Mouse (Mus musculus) kidney, embryonic 15.5 days (tissue): ENCODE results near the gene Xrra1. TPM values are rescaled to one million over a fixed set of nuclear protein-coding genes. Genes with fewer than 3 reads are reported as not detected.

Experiments
- ATAC-seq: fragments of 200-750 bp; cut with Nextera tagmentation; replicated peaks from 2 replicates; pipeline ENCODE4 v1.8.0; 2017; ENCODE audit warnings: moderate TSS enrichment; ENCODE audit not compliant: low FRiP score
- H3K27ac ChIP-seq: fragments of 300-500 bp; sonication (generic); 2 replicates; pipeline ENCODE4 v1.5.1; 2015; ENCODE audit warnings: mild to moderate bottlenecking, inconsistent platforms
- H3K27me3 ChIP-seq: fragments of 300-500 bp; sonication (generic); 2 replicates; pipeline ENCODE4 v1.6.1; 2015; ENCODE audit warnings: inconsistent platforms
- H3K36me3 ChIP-seq: fragments of 300-500 bp; sonication (generic); 2 replicates; pipeline ENCODE4 v1.6.1; 2015; ENCODE audit warnings: inconsistent platforms
- H3K4me1 ChIP-seq: fragments of 300-500 bp; sonication (generic); 2 replicates; pipeline ENCODE4 v1.6.1; 2015; ENCODE audit warnings: inconsistent platforms
- H3K4me2 ChIP-seq: fragments of 300-500 bp; sonication (generic); 2 replicates; pipeline ENCODE4 v1.6.1; 2015; ENCODE audit warnings: moderate library complexity, mild to moderate bottlenecking, inconsistent platforms
- H3K4me3 ChIP-seq: fragments of 300-500 bp; sonication (generic); replicated peaks from 2 replicates; pipeline ENCODE4 v1.5.1; 2015; ENCODE audit warnings: mild to moderate bottlenecking, inconsistent platforms
- H3K9ac ChIP-seq: fragments of 300-500 bp; sonication (generic); 2 replicates; pipeline ENCODE4 v1.6.1; 2015; ENCODE audit warnings: mild to moderate bottlenecking, inconsistent platforms
- H3K9me3 ChIP-seq: fragments of 300-500 bp; sonication (generic); replicated peaks from 2 replicates; pipeline ENCODE4 v1.6.1; 2016; ENCODE audit warnings: inconsistent platforms
- WGBS: fragments of 180-500 bp; shearing (Covaris S2); methylation state at CpG from one replicate; pipeline ENCODE4 v1.1.7; 2015; ENCODE audit warnings: mixed read lengths; 5-methylcytosine and 5-hydroxymethylcytosine counted together
- polyA plus RNA-seq: library from polyadenylated mRNA; unstranded; fragments of >200 nt; fragmentation: Nextera tagmentation; extraction: Ambion mirVana; gene quantifications from 2 replicates; pipeline ENCODE4 v1.2.1, GENCODE M21; 2015

Xrra1 gene
- polyA plus RNA-seq, 1 experiment from 2014 or later = 0.42 TPM

- Histone ChIP-seq H3K4me3 (no peak overlapping the region), H3K4me1 (peaks cover 23% of the 10 kb centered on the region), H3K4me2 (no peak overlapping the region), H3K27me3 (no peaks in the 10 kb centered on the region), H3K27ac (no peak overlapping the region), H3K36me3 (peaks cover 46% of the 10 kb centered on the region), H3K9ac (no peak overlapping the region), H3K9me3 (no peaks in the 10 kb centered on the region)
- 88% methylated on average over 4 of the region's 4 CpGs for WGBS
- no peak for ATAC-seq
Observed at GRCm38 (mm10) chr7:99854311-99854710, 4.6 kb upstream of the Xrra1 start.

- H3K9ac ChIP-seq = no peak overlapping the region
- H3K4me3 ChIP-seq = no peak overlapping the region
- ATAC-seq = no peak
- H3K27me3 ChIP-seq = no peaks in the 10 kb centered on the region
- peaks cover 23% of the 10 kb centered on the region for H3K4me1 ChIP-seq
- H3K27ac ChIP-seq = no peak overlapping the region
- H3K4me2 ChIP-seq = peak overlapping the region; percentile 31
- H3K9me3 ChIP-seq = no peaks in the 10 kb centered on the region
- peaks cover 46% of the 10 kb centered on the region for H3K36me3 ChIP-seq
- WGBS = 65% methylated on average over 14 of the region's 14 CpGs
Observed at GRCm38 (mm10) chr7:99856266-99856861, 2.6 kb upstream of the Xrra1 start.

GRCm38 (mm10) chr7:99858175-99858812 is 622 bp upstream of the Xrra1 start:
- Histone ChIP-seq H3K27me3 (no peaks in the 10 kb centered on the region), H3K9me3 (no peaks in the 10 kb centered on the region), H3K36me3 (peaks cover 31% of the 10 kb centered on the region), H3K4me1 (peaks cover 21% of the 10 kb centered on the region), H3K27ac (peak overlapping the region; percentile 79), H3K4me2 (peak overlapping the region; percentile 68), H3K9ac (peak overlapping the region; percentile 90), H3K4me3 (peak overlapping the region; percentile 88)
- peak; percentile 46; the same call in 1 of the 2 replicates for ATAC-seq
- 1% methylated on average over 19 of the region's 19 CpGs for WGBS

- Histone ChIP-seq H3K4me3 (no peak within 1 kb of the TSS), H3K27me3 (no peaks in the 10 kb centered on the region), H3K9me3 (no peaks in the 10 kb centered on the region), H3K36me3 (no peaks in the 10 kb centered on the region), H3K27ac (no peak within 1 kb of the TSS), H3K9ac (no peak within 1 kb of the TSS), H3K4me1 (no peaks in the 10 kb centered on the region), H3K4me2 (no peak within 1 kb of the TSS)
- 35% methylated on average over 7 of the region's 7 CpGs for WGBS
- ATAC-seq = no peak
Observed at GRCm38 (mm10) chr7:99863362-99863761, 4.4 kb downstream of the Xrra1 start, which contains the start of gene Spcs2. TSS of gene Spcs2 (minus strand) at chr7:99863462.

GRCm38 (mm10) chr7:99864241-99865028 is 5.5 kb downstream of the Xrra1 start:
- Histone ChIP-seq H3K4me3 (no peak overlapping the region), H3K27me3 (no peaks in the 10 kb centered on the region), H3K27ac (no peak overlapping the region), H3K36me3 (no peaks in the 10 kb centered on the region), H3K4me1 (no peaks in the 10 kb centered on the region), H3K9ac (no peak overlapping the region), H3K4me2 (no peak overlapping the region), H3K9me3 (no peaks in the 10 kb centered on the region)
- 82% methylated on average over 10 of the region's 11 CpGs for WGBS
- ATAC-seq = no peak

GRCm38 (mm10) chr7:99865219-99865618 is 6.3 kb downstream of the Xrra1 start:
- H3K27ac ChIP-seq = no peak overlapping the region
- 50% methylated on average over 3 of the region's 3 CpGs for WGBS
- H3K4me3 ChIP-seq = no peak overlapping the region
- no peak overlapping the region for H3K4me2 ChIP-seq
- ATAC-seq = no peak
- no peaks in the 10 kb centered on the region for H3K9me3 ChIP-seq
- H3K9ac ChIP-seq = no peak overlapping the region
- no peaks in the 10 kb centered on the region for H3K36me3 ChIP-seq
- no peaks in the 10 kb centered on the region for H3K27me3 ChIP-seq
- H3K4me1 ChIP-seq = no peaks in the 10 kb centered on the region

- no peak overlapping the region for H3K4me3 ChIP-seq
- no peaks in the 10 kb centered on the region for H3K27me3 ChIP-seq
- 67% methylated on average over 4 of the region's 4 CpGs for WGBS
- H3K9me3 ChIP-seq = no peaks in the 10 kb centered on the region
- no peaks in the 10 kb centered on the region for H3K4me1 ChIP-seq
- H3K4me2 ChIP-seq = no peak overlapping the region
- no peaks in the 10 kb centered on the region for H3K36me3 ChIP-seq
- H3K9ac ChIP-seq = no peak overlapping the region
- no peak overlapping the region for H3K27ac ChIP-seq
- no peak for ATAC-seq
Observed at GRCm38 (mm10) chr7:99869296-99869695, 10.4 kb downstream of the Xrra1 start.

GRCm38 (mm10) chr7:99873965-99874364 is 15.0 kb downstream of the Xrra1 start:
- H3K9me3 ChIP-seq = no peaks in the 10 kb centered on the region
- no peak for ATAC-seq
- H3K4me3 ChIP-seq = no peak overlapping the region
- no peak overlapping the region for H3K9ac ChIP-seq
- no peaks in the 10 kb centered on the region for H3K4me1 ChIP-seq
- 71% methylated on average over 6 of the region's 6 CpGs for WGBS
- H3K27ac ChIP-seq = no peak overlapping the region
- H3K4me2 ChIP-seq = no peak overlapping the region
- H3K36me3 ChIP-seq = no peaks in the 10 kb centered on the region
- peaks cover 5% of the 10 kb centered on the region; the same call in 1 of the 2 replicates for H3K27me3 ChIP-seq

GRCm38 (mm10) chr7:99875891-99876290 is 17.0 kb downstream of the Xrra1 start:
- Histone ChIP-seq H3K4me2 (no peak overlapping the region), H3K27me3 (peaks cover 5% of the 10 kb centered on the region; the same call in 1 of the 2 replicates), H3K4me1 (no peaks in the 10 kb centered on the region), H3K9me3 (no peaks in the 10 kb centered on the region), H3K27ac (no peak overlapping the region), H3K36me3 (no peaks in the 10 kb centered on the region), H3K4me3 (no peak overlapping the region), H3K9ac (no peak overlapping the region)
- no peak for ATAC-seq
- 48% methylated on average over 5 of the region's 5 CpGs for WGBS

GRCm38 (mm10) chr7:99876345-99876744 is 17.4 kb downstream of the Xrra1 start:
- no peak overlapping the region for H3K4me3 ChIP-seq
- H3K4me2 ChIP-seq = no peak overlapping the region
- no peaks in the 10 kb centered on the region for H3K4me1 ChIP-seq
- peaks cover 5% of the 10 kb centered on the region; the same call in 1 of the 2 replicates for H3K27me3 ChIP-seq
- no peak for ATAC-seq
- no peak overlapping the region for H3K9ac ChIP-seq
- WGBS = 3% methylated on average over 3 of the region's 3 CpGs
- H3K36me3 ChIP-seq = no peaks in the 10 kb centered on the region
- no peak overlapping the region for H3K27ac ChIP-seq
- H3K9me3 ChIP-seq = no peaks in the 10 kb centered on the region

GRCm38 (mm10) chr7:99878254-99878653 is 19.3 kb downstream of the Xrra1 start:
- no peak overlapping the region for H3K4me2 ChIP-seq
- H3K36me3 ChIP-seq = no peaks in the 10 kb centered on the region
- no peak overlapping the region for H3K4me3 ChIP-seq
- 75% methylated on average over 2 of the region's 2 CpGs for WGBS
- H3K27ac ChIP-seq = no peak overlapping the region
- no peaks in the 10 kb centered on the region for H3K9me3 ChIP-seq
- no peak for ATAC-seq
- H3K9ac ChIP-seq = no peak overlapping the region
- H3K4me1 ChIP-seq = no peaks in the 10 kb centered on the region
- peaks cover 5% of the 10 kb centered on the region; the same call in 1 of the 2 replicates for H3K27me3 ChIP-seq

- Histone ChIP-seq H3K9me3 (no peaks in the 10 kb centered on the region), H3K4me3 (no peak overlapping the region), H3K27me3 (no peaks in the 10 kb centered on the region), H3K36me3 (no peaks in the 10 kb centered on the region), H3K4me2 (no peak overlapping the region), H3K4me1 (0 out of 2 replicates have a peak, but pooled peaks cover 3% of the 10 kb centered on the region), H3K27ac (no peak overlapping the region), H3K9ac (no peak overlapping the region)
- ATAC-seq = no peak
- 83% methylated on average over 2 of the region's 2 CpGs for WGBS
Observed at GRCm38 (mm10) chr7:99887230-99887735, 28.4 kb downstream of the Xrra1 start.
